Mouse (Mus musculus) lung, postnatal 0 days (tissue): ENCODE measurements at regions not wholly inside any gene's neighbourhood (a gene's known extent, or its start where the extent isn't known, plus 50 kb on each side); places are given as distances from the start of the nearest gene placed in this dataset.

Experiments
- CTCF ChIP-seq: IDR thresholded peaks from 2 replicates; pipeline ENCODE4 v1.5.1; 2016; ENCODE audit warnings: antibody characterized with exemption, mild to moderate bottlenecking
- EP300 ChIP-seq: IDR thresholded peaks from 2 replicates; pipeline ENCODE4 v1.6.1; 2016; ENCODE audit warnings: antibody characterized with exemption, mild to moderate bottlenecking, control low read depth

DNA sequence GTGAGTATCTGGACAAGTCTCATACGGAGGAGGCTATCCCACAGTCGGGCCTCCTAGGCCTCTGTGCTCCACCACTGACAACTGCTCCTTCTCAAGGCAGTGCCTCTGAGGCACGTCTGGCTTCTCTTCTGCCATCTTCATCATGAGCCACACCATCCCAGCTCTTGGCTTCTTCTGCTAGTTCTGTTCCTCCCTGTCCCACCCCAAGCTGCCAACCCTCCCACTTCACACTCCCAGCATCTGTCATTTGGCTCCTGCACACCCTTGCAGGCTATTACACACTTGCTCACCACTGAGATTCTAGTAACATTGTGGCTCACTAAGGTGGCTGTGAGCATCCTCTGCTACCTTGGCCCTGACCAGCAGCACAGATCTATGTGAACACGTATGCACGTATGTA lies 221.1 kb upstream of the Slc16a7 start:
- TF ChIP-seq CTCF, result no peak
- no peak for TF ChIP-seq EP300
